Comparison of ENCODE assay signal across 8 mouse cellular contexts in genomic region chr11:18876886-18877625, GRCm38 (mm10).
DNase-seq lines count a peak whose midpoint lies in the region; ATAC-seq and TF ChIP-seq lines count a peak whose summit lies in the region.

No protein-coding gene starts in this region.

- DNase-seq in left cerebral cortex, postnatal 36 days (ENCODE audit: low spot score in 2 of 2), result peak; percentile 7 to 22
- no peak for DNase-seq in left cerebral cortex, adult 9 months (ENCODE audit: low spot score in 2 of 2)
- peak; percentile 45 for DNase-seq in R1 (ENCODE audit: low read depth, low spot score)
- DNase-seq in embryo, embryonic 9.5 days (ENCODE audit: extremely low spot score), result peak; percentile 74
- DNase-seq in hindbrain, embryonic 11.5 days (ENCODE audit: low spot score), result peak; percentile 73
- DNase-seq in thymus, postnatal 14 days, result no peak

- H3K4me2 ChIP-seq in hindbrain, embryonic 11.5 days (replicated peaks; ENCODE audit: low read depth, low read length), result peak overlapping the region; percentile 94
- H3K4me2 ChIP-seq in limb, embryonic 15.5 days, result peak overlapping the region; percentile 72
- H3K4me2 ChIP-seq in myocyte (ENCODE audit: low read depth), result peak overlapping the region; percentile 32

- ATAC-seq in hindbrain, embryonic 11.5 days (ENCODE audit: low FRiP score), result peak; percentile 47
- ATAC-seq in limb, embryonic 15.5 days (ENCODE audit: insufficient number of reproducible peaks, low FRiP score, low TSS enrichment, low read depth), result peak; percentile 42; the same call in 1 of the 2 replicates

- H3K4me1 ChIP-seq in hindbrain, embryonic 11.5 days (replicated peaks; ENCODE audit: control insufficient read depth, insufficient read depth, low read length), result peaks cover 17% of the 10 kb centered on the region
- H3K4me1 ChIP-seq in limb, embryonic 15.5 days, result peaks cover 16% of the 10 kb centered on the region

- peak overlapping the region; percentile 79 for H3K9ac ChIP-seq in hindbrain, embryonic 11.5 days (ENCODE audit: low read depth, low read length)
- H3K9ac ChIP-seq in limb, embryonic 15.5 days, result no peak overlapping the region

- under 1% methylated on average over 40 of the region's 40 CpGs for WGBS in hindbrain, embryonic 11.5 days
- WGBS in limb, embryonic 15.5 days, result 1% methylated on average over 40 of the region's 40 CpGs

- peak overlapping the region; percentile 97 for H3K27ac ChIP-seq in hindbrain, embryonic 11.5 days (ENCODE audit: low read depth, low read length)
- no peak overlapping the region for H3K27ac ChIP-seq in limb, embryonic 15.5 days

- H3K4me3 ChIP-seq in hindbrain, embryonic 11.5 days (ENCODE audit: low read depth, low read length), result peak overlapping the region; percentile 38
- H3K4me3 ChIP-seq in limb, embryonic 15.5 days, result peak overlapping the region; percentile 48
- peak overlapping the region; percentile 32 for H3K4me3 ChIP-seq in myocyte

- no peak overlapping the region for H3ac ChIP-seq in myocyte (ENCODE audit: control insufficient read depth, insufficient read length)

- no peak for TF ChIP-seq POLR2A in myocyte (IDR thresholded peaks at IDR 0.05; ENCODE audit: insufficient read length, low read depth)

- H3K79me2 ChIP-seq in myocyte (ENCODE audit: control insufficient read depth, insufficient read depth), result no peaks in the 10 kb centered on the region

- H3K27me3 ChIP-seq in hindbrain, embryonic 11.5 days (ENCODE audit: control insufficient read depth, insufficient read depth, low read length), result no peaks in the 10 kb centered on the region; the same call in 1 of the 2 replicates
- H3K27me3 ChIP-seq in limb, embryonic 15.5 days, result peaks cover 62% of the 10 kb centered on the region
- no peaks in the 10 kb centered on the region for H3K27me3 ChIP-seq in myocyte (ENCODE audit: control insufficient read depth, insufficient read depth, insufficient read length)

- intact Hi-C loops in left cerebral cortex, postnatal 36 days (cut with DNase I), result loop anchor here (2.0 to 10.0 kb wide), 3 partner anchors 144 to 790 kb away; no protein-coding TSS in a partner anchor

- H3K36me3 ChIP-seq in hindbrain, embryonic 11.5 days (ENCODE audit: control insufficient read depth, insufficient read depth, low read length), result no peaks in the 10 kb centered on the region
- H3K36me3 ChIP-seq in limb, embryonic 15.5 days, result no peaks in the 10 kb centered on the region
- peaks cover 1% of the 10 kb centered on the region for H3K36me3 ChIP-seq in myocyte (ENCODE audit: control insufficient read depth, insufficient read depth)

- no peaks in the 10 kb centered on the region for H3K9me3 ChIP-seq in hindbrain, embryonic 11.5 days (ENCODE audit: control insufficient read depth, low read length)
- no peaks in the 10 kb centered on the region for H3K9me3 ChIP-seq in limb, embryonic 15.5 days

TF ChIP-seq in myocyte, 11 proteins besides CTCF, POLR2A, EP300 and RAD21:
- TF ChIP-seq USF1 (IDR thresholded peaks at IDR 0.05; ENCODE audit: low read depth) (no peak), REST (IDR thresholded peaks at IDR 0.05; ENCODE audit: insufficient read depth, insufficient read length) (no peak), MAX (IDR thresholded peaks at IDR 0.05; ENCODE audit: low read depth) (no peak), E2F4 (IDR thresholded peaks at IDR 0.05; ENCODE audit: insufficient read depth) (no peak), MYOD1 (IDR thresholded peaks at IDR 0.05; ENCODE audit: control insufficient read depth in 1 of 3, insufficient read length in 2 of 3, low read depth in 2 of 3) (no peak), TCF3 (IDR thresholded peaks at IDR 0.05; ENCODE audit: insufficient read length, low read depth) (no peak), CEBPB (IDR thresholded peaks at IDR 0.05; ENCODE audit: insufficient read depth, poor library complexity, severe bottlenecking) (no peak), MYOG (IDR thresholded peaks at IDR 0.05; ENCODE audit: control insufficient read depth in 1 of 3, insufficient read depth in 1 of 3, insufficient read length in 2 of 3, low read depth in 2 of 3) (no peak), SRF (IDR thresholded peaks at IDR 0.05; ENCODE audit: control insufficient read depth, insufficient read length, low read depth) (no peak), TCF12 (IDR thresholded peaks at IDR 0.05; ENCODE audit: insufficient read depth, poor library complexity, severe bottlenecking) (no peak), POLR2AphosphoS2 (IDR thresholded peaks at IDR 0.05; ENCODE audit: insufficient read length, low read depth) (no peak)

Comparison
In these comparisons a context has a peak if more than half of its experiments do, and no peak if none do; other contexts are left out.
1. DNase-seq: peak in left cerebral cortex, postnatal 36 days (2 of 2), R1 (single experiment), embryo, embryonic 9.5 days (single experiment) and hindbrain, embryonic 11.5 days (single experiment); none in left cerebral cortex, adult 9 months (0 of 2) and thymus, postnatal 14 days (single experiment).
2. H3K4me2 ChIP-seq: peak in every context shown above with its lines; median percentile 94 in hindbrain, embryonic 11.5 days; 72 in limb, embryonic 15.5 days; 32 in myocyte.
3. Peak in every context shown above with its lines, with median percentiles within 50 percentile points of each other: H3K4me3 ChIP-seq.